Mouse (Mus musculus) kidney, postnatal 4 days (tissue): Measurements from ENCODE around the gene Mad1l1.

Source experiments
- DNase-seq, 2 experiments: peaks; one replicate each; pipeline ENCODE4 v3.0.0; 2021; ENCODE audit warnings: mixed read lengths in 2 of 2

Gene Mad1l1

DNA sequence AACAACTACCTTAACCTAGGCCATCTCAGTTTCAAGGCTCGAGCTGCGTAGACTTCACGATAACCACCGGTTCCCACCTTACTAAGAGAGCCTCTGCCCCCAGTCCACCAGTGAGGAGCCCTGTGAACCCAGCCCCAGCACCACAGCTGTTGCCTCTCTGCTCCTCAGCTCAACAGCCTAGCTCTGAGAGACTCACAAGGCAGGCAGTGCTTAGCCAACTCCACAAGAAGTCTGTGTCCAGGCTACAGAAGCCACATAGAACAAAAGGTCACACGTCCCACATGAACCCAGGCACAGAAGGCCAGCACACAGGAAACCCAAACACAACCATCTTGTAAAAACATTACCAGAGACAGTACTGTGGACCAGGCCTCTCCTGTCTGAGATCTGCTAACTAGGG, 62.7 kb downstream of the Mad1l1 start:
- no peak for DNase-seq

DNA sequence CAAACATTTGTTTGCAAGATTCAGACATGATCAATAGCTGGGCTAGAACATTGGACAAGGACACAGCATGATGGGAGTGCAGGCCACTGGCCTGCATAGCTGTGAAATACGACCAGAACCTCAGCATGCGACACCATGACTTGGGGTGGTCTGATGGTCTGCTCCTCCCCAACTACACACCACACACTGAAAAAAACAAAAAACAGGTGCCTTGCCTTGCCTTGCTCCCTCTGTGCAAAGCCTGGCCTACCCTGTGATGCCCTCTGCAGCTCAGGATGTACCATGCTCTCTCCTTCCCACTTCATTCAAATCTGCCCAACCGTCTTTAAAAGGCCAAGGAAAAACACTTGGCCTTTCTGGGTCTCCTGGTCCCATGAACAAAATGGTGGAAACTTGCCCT, 63.3 kb downstream of the Mad1l1 start:
- no peak for DNase-seq

DNA sequence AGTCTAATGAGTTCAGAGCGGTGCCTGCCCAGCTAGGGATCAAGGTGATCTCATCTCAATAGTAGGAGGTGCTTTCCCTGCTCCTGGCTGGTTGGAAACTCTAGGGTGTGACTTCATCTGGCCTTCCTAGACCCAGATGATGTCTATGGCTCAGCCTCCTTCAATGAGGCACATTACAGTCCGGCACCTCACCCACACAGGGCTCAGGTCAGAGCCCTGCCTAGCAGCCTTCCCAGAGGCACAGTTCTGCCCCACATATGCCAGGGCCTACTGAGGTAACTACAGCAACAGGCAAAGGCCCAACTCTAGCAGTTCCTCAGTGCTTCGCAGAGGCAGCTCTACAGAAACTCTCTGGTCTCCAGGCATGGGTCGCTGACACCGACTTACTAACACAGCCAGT, 63.9 kb downstream of the Mad1l1 start:
- no peak for DNase-seq

DNA sequence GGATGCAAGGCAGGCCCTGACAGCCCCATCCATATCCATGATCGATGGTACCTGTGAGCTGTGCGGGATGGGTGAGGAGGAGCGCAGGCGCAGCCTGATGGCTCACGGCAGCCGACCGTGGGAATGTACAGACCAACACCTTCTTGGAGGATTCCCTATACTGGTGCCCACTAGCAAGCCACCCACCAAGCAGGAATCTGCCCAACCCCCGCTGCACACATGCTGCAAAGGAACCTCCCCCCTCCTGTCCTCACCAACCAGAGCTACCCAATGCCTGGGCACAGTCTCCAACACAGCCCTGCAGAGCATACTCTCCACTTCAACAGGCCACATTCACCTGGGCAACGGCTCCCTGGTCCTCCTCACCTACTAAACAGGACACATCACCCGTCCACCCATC, 64.7 kb downstream of the Mad1l1 start:
- peak in 1 of 2 experiments; percentile 36 for DNase-seq

DNA sequence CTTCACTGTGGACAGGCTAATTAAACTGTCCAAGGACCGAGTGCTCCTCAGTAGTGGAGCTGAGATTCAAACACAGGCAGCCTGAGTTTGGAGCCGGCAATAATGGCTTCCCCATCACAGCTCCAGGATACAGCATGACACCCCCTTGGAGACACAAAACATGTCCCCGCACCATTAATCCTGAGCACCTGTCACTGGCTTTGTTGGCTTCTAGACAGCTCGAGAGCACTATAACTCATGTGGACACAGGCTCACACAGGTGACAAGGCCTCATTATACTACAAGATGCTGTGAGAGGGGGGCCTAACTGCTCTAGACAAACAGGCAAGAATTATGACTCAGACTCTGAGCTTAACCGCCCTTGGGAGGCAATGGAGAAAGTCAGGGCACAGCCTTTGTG, 66.1 kb downstream of the Mad1l1 start:
- no peak for DNase-seq

DNA sequence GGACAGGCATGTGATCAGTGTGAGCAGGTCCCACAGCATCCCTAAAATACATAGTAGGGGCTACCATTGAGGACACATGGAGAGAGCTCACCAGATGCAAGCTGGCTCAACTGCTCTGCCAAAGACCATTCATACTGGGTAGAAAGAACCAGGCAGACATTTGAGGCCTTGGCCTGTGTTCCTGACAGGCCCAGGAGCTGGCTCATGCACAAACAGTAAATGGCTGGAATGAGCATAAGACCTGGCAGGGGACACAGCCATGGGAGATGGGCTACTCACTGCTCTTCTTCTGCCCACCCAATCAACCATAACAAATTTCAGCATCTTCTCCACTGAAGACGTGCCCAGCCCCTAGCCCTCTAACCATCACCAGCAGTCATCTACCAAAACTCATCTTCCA, 66.7 kb downstream of the Mad1l1 start:
- no peak for DNase-seq

DNA sequence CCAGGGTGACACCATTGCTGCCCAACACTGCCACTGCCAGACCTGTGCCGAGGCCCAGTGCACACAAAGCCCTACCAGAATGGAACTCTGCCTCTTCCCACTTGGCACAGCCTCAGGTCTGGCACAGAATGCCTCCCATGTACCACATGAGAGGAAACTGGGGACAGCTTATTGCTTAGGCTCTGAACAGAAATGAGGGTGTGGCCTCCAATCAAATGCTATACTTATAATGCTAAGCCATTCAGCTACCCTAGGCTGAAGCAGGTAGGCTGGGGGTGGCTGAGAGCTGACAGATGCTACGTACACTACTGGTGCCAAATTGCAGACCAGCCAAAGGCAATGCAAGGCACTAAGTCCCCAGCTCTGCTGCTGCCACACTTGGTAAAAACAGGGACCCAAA, 69.4 kb downstream of the Mad1l1 start:
- DNase-seq = no peak

DNA sequence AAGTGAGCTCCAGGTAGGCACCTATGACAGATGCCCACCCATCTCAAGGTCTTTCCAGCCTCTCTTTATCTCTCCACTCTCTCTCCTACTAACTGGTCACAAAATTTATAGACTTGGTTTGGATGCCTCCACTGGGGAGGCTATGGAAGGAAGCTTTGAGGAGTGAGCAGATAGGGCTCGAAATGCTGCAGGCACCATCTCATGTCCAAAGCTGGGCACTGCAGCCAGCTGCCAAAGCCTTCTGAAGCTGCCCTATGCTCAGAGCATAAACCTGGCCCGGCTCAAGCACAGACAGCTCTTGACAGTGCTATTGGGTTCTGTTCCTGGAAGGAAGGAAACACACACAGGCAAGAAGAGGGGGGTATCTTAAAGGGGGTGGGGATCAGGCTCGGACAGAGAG, 71.0 kb downstream of the Mad1l1 start:
- DNase-seq = no peak

DNA sequence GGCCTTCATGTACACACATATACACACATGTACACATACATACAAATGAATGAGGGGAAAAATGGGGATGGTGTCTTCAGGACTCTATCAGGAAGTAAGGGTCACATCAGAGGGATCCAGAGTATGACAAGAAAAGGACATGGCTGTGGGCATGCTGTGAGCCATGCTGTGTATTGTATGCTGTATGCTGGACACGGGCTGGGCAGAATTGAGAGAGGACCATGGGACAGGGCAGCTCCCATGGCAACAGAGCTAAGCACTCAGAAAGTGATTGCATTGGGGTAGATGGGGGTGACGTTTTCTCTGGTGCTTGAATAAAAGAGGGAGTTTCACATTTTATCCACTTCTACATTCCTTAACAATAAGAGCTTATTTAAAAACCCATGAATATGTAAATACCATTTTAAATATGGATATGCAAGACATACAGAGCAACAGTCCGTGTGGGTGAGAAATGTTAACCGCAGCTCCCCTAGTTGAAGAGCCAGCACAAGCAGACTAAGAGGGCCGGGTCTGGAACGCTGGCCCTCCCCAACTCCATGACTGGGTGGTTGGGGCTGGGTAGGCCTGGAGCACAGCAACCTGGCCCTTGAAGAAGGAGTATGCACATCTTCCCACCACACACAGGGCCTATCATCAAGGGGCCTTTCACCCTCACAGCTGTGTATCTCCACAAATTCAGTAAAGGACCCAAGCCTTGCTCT, 71.8 kb downstream of the Mad1l1 start:
- no peak for DNase-seq

DNA sequence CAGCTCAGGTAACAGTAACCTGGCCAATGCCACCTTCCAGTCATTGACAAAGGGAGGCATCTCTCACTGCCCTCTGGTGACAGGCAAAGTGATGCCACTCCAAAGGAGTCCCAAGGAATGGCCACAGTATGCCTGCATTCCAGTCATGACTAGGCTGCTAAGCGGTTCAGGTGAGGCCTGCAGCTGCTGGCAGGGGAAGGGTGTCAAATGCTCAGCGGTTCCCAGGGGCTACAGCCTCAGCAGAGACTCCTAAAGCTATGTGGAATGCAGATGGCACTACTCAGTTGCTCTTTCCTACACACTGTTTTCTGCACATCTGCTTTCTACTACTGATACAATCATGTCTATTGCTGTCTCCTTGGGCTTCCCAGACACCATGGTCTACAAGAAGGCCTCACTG, 73.3 kb downstream of the Mad1l1 start:
- DNase-seq = no peak

DNA sequence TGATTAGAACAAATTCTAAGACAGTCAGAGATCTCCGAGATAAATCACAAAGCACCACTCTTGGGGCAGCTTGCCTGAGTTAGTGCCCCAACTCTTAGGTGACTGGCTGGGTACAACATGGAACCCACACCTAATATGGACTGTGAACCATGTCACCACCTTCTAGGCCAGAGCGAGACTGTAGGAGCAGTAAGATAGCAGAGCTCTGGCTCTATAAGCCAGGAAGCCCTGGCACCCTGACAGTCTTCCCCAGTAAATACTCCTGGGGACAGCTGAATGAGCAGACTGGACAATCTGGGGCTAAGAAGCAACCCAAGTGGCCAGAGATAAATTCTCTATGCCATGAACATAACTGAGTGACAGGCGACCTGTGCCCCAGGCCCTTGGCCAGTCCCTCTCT, 81.1 kb downstream of the Mad1l1 start:
- no peak for DNase-seq

DNA sequence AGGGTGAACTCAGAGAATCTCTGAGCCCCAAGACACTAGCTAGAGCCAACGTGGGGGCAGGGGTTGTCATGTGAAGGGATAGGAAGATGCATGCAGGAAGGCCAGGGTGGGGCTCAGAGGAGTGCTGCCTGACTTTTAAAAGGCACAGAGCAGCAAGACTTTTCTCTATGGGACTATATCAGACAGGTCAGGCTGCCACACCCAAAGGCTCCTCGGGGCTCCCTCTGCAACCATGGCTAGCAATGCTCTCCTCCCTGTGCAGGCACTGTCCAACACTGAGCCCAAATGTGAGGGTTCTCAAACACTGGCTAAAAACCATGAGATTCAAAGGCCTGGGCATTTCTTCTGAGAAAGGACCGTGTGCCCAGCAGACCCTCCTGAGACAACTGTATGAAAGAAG, 82.5 kb downstream of the Mad1l1 start:
- no peak for DNase-seq

DNA sequence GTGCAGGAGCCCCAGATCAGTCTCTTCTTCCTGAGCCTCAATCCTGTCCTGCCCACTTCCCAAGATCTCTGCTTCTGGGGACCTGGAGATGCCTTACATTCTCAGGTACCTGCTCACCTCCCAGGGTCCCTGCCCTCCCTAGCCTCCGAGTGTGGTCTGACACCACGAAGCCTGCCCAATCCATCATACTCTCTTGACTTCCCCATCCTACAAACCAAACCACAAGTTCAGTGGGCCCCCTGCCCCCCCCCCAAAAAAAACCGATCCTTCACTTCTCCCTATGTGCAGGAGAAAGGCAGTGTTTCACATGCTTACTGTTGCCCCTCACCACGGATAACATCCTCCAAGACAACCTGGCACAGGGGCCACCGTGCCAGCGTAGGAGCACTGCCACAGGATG, 90.5 kb downstream of the Mad1l1 start:
- DNase-seq = no peak

DNA sequence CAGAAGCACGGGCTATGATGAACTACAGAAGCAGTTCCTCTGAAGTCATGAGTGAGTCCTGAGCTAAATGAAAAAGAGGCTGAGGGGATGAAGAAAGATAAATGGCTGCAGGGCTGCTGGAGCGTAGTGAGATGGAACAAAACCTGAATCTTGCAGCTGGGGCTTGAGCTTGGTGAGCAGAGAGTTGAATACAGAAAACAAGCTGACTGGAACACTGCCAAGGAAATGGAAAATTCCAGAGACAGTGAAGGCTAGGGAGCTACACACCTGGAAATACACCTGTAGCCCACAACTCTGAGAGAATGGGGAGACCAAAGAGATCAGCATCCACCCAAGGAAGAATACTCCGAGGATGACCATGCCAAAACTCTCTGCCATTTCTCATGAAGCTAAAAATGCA, 93.0 kb downstream of the Mad1l1 start:
- DNase-seq = peak in 1 of 2 experiments; percentile 17

DNA sequence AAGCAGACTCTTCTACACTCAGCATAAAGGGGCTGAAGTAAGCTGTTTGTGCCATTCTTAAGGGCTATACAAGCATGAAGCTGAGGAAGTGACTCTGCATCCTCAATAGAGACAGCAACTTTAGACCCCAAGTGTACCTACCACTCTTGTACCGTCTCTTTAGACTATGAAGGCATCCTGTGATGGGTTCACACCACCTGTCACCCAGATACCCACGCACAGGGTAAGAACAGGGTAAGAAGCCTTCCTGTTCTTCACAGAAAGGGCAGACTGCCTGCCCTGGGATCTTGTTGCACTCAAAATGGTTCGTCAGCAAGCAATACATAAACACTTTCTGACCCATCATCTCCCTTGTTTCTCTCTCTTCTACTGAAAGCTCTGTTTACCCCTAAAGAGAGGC, 94.5 kb downstream of the Mad1l1 start:
- no peak for DNase-seq

DNA sequence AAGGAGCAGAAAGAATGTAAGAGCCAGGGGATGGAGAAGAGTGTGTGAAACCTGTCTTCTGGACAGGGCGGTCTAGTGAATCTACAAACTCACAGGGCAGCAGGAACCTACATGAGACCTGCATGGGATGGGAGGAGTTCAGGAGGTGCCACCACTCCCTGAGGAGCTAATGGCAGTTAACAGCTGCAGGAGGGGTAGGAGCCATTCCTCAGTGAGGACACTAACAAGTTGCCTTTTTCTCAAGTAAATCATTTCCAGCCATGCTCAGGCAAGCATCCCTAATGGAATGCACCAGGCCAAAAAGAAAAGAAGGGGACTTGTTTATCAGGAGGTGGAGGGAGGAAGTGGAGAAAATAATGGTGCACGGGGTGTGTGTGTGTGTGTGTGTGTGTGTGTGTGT, 95.5 kb downstream of the Mad1l1 start:
- DNase-seq = peak; percentile 21 to 52

DNA sequence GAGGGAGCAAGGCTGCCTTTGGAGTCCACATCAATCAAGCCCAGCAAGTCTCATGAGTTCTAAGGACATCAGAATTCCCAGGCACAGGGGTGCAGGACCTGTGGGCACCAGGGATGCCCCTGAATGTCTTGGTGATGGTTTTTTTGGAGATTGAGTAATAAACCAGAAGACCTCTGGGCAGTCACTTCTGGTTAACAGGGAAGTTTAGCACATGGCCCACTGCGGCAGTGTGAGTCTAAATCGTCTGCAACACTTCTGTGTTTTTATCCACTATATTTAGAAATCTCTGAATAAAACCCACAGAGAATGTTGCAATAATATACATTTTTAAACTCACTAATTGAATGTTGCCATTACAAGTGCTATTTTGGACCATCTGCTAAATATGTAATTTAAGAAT, 96.2 kb downstream of the Mad1l1 start:
- DNase-seq = no peak

DNA sequence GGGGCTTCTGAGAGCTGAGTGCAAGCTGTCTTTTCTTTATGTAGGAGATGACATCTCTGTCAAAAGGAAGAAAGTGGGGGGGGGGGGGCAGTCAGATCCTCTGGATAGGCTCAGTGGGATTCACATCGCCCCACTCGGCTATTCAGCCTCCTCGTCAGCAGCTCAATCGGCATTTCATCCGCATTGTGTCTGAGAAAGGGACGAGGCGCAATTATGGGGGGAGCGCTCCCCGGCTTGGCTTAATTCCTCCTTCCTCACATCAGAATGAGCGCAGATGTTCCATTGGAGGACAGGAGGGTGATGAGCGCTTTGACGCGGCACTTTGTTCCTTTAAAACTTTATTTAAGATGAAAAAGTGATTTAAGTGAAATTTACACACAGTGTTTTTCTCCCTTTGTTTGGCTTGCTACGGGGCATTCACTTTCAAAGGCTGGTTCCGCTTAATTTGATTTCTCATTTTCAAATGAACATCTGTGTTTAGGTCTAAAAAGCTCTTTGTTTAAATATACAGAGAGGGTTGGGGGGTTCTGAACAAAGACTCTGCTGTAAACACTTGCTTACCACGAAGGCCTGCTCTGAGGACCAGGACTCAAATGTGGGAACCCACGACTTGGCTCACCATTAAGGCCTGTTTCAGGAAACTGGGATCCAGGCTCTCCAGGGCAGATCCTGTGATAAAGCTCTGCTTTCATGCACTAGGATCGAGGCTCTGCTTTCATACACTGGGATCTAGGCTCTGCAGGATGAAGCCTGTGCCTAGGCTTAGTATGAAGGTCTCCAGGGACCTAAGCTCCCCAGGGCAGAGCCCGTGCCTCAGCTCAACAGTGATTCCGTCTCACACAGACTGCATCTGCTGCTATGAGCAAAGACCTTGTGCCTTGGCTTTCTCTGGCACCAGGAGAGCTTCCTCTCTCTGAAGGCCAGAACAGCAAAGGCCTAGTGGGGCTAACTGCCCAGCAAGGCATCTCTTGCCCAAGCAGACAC, 98.0 kb downstream of the Mad1l1 start:
- no peak for DNase-seq

DNA sequence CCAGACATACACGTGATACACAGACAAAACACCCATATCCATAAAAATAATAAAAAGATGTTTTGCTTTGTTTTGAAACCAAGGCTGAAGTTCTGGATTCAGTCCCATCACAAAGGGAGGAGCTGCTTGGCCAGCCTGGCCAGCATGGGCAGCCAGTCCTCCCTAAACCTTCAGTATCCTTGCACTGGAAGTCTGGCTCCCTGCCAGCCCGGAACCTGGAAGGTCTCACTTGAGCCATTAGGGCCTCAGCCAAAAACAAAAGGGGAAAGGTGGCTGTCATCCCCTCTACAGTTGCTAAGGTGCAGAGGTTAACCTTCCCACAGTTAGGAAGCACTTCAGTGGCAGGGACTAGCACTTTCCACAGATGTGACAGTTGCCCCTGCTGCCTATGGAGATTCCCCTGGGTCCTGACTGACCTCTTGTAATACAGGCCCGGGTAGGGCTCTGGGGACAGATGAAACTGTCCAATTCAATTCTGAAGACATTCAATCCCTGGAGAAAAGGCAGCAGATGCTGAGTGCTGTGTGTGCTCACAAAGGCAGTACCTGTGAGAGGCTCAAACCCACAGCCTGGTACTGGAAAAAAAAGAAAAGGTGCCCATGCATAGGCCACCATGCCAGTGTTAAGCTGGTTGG, 100.2 kb downstream of the Mad1l1 start:
- DNase-seq = peak; percentile 36 to 51

DNA sequence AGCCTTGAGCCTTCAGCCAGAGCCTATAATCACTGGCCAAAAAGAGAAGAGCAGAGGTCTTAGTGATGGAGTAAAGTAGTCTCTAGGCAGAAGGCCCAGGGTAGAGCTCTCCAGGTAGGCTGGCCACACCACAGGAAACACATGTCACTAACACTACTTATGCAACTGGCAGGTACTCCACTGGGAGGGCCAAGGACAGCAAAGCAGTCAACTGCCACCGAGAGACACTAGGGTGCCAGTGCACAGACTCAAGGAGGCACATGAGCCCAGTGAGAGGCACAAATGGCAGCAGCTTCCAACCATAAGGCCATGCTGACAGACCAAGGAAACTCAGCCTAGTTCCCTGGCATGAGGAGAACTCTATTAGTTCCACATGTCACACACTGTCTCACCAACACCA, 102.1 kb downstream of the Mad1l1 start:
- no peak for DNase-seq

DNA sequence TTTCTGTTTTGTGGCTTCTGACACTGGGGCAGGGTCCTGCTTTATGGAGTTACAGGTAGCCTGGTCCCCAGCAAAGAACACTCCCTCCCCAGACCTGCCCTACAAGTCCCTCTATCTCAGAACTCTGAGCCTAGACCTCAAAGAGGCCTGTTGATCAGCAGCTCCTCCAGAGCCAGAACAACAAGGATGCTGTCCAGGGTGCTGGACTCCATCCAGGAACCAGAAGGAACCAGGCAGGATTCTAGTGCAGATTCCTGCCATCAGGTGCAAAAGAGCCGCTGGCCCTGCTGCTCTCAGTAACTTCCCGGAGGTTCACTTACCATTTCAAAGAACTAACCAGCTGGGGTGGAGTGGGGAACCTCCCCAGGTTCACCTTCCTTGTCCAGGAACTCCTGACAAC, 103.5 kb downstream of the Mad1l1 start:
- peak; percentile 81 to 84 for DNase-seq

DNA sequence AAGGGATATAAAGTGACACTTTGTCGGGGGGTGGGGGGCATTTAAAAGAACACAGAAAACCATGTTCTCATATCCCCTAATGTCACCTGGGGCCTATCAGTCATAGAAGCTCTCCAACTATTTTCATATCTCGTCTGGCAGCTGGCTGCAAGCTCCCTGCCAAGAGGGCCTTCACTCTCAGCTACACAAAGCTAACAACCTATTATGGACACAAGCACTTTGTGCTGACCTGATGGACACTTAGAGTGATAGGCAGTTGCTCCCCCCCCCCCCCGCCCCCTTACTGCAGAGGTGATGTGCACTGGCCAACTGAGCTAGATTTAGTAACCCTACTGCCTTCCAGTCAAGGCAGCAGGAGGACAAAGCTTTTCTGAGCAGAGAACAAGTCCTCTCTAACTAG, 104.3 kb downstream of the Mad1l1 start:
- no peak for DNase-seq

DNA sequence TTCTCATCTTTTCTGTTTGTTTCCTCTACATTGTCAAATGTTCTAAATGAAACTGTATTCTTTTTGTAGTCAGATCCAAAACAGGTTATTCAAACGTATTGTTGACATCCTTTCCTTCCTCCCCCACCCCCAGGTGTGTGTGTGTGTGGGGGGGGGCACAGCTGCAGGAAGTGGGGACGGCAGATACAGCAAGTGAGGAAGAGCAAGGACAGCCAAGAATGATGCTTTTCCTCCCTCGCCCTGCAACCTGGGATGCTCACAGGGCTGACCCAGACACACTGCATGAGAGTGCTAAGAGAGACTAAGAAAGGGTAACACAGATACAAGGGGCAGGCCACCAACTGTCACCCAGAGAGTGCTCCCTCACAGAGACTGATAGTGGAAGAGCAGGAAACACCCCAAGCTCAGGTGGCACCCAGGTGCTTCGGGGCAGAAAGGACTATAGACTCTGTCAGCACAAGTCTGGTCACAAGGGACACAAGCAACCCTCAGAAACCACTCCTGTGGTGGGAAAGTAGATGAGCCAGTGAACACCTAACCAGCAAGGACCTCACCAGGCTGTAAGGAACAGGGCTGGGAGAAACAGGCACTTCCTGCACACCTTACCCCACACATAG, 105.8 kb downstream of the Mad1l1 start:
- DNase-seq = no peak
